8 mouse cellular contexts compared by ENCODE assay signal in genomic region chr11:57518091-57518750, GRCm38 (mm10). TPM values are rescaled to one million over a fixed set of nuclear protein-coding genes. Genes with fewer than 3 reads are reported as not detected.
DNase-seq lines count a peak whose midpoint lies in the region; ATAC-seq lines count a peak whose summit lies in the region.

TSS of gene Fam114a2 (minus strand) at chr11:57518617.
TSS of gene Mfap3 (plus strand) at chr11:57518664.

- H3K4me1 ChIP-seq in brown adipose tissue, adult 24 weeks (ENCODE audit: control insufficient read depth, insufficient read depth, insufficient read length, low read length): peaks cover 3% of the 10 kb centered on the region
- peaks cover 2 to 9% of the 10 kb centered on the region in 2 experiments; a peak in 2 of 4 replicates for H3K4me1 ChIP-seq in heart, embryonic 14.5 days (ENCODE audit: control insufficient read depth in 2 of 2, insufficient read depth in 2 of 2, low read length in 2 of 2)
- H3K4me1 ChIP-seq in liver, embryonic 13.5 days (replicated peaks): peaks cover 24% of the 10 kb centered on the region
- H3K4me1 ChIP-seq in stomach, embryonic 16.5 days (ENCODE audit: control insufficient read depth, insufficient read depth, low read length): peaks cover 12% of the 10 kb centered on the region

- under 1% methylated on average over 59 of the region's 59 CpGs for WGBS in heart, embryonic 14.5 days
- WGBS in liver, embryonic 13.5 days (ENCODE audit: insufficient replicate concordance): under 1% methylated on average over 56 of the region's 59 CpGs
- WGBS in stomach, embryonic 16.5 days: under 1% methylated on average over 59 of the region's 59 CpGs

- peak; percentile 96 for DNase-seq in CD4-positive, CD25-positive, alpha-beta regulatory T cell, adult 2 months (ENCODE audit: low read depth, low spot score)
- DNase-seq in fibroblast of lung, adult 2 months (ENCODE audit: low read depth): peak; percentile 61
- DNase-seq in kidney, postnatal 14 days: peak; percentile 94
- DNase-seq in liver, embryonic 13.5 days: peak; percentile 89
- peak; percentile 94 for DNase-seq in neural tube, embryonic 10.5 days (ENCODE audit: extremely low spot score, low spot score)

- H3K4me2 ChIP-seq in heart, embryonic 14.5 days (ENCODE audit: low read length): peak within 1 kb of the TSS; percentile 71
- peak within 1 kb of the TSS; percentile 80 for H3K4me2 ChIP-seq in liver, embryonic 13.5 days
- peak within 1 kb of the TSS; percentile 79 for H3K4me2 ChIP-seq in stomach, embryonic 16.5 days (ENCODE audit: low read depth, low read length)

- H3K27me3 ChIP-seq in heart, embryonic 14.5 days (ENCODE audit: control insufficient read depth, insufficient read depth, low read length): no peaks in the 10 kb centered on the region
- H3K27me3 ChIP-seq in liver, embryonic 13.5 days: no peaks in the 10 kb centered on the region
- no peaks in the 10 kb centered on the region for H3K27me3 ChIP-seq in stomach, embryonic 16.5 days (ENCODE audit: control insufficient read depth, insufficient read depth, low read length)

- no peaks in the 10 kb centered on the region for H3K9me3 ChIP-seq in heart, embryonic 14.5 days (ENCODE audit: control insufficient read depth, low read length)
- no peaks in the 10 kb centered on the region for H3K9me3 ChIP-seq in liver, embryonic 13.5 days (replicated peaks)
- H3K9me3 ChIP-seq in stomach, embryonic 16.5 days (replicated peaks; ENCODE audit: control insufficient read depth, low read length): no peaks in the 10 kb centered on the region

- peak within 1 kb of the TSS; percentile 89 for H3K9ac ChIP-seq in heart, embryonic 14.5 days (ENCODE audit: low read length)
- H3K9ac ChIP-seq in liver, embryonic 13.5 days: peak within 1 kb of the TSS; percentile 90
- peak within 1 kb of the TSS; percentile 93 for H3K9ac ChIP-seq in stomach, embryonic 16.5 days (ENCODE audit: low read length)

- peak within 1 kb of the TSS; percentile 100 for H3K4me3 ChIP-seq in brown adipose tissue, adult 24 weeks (ENCODE audit: insufficient read depth, low read depth, low read length)
- H3K4me3 ChIP-seq in heart, embryonic 14.5 days (ENCODE audit: control insufficient read depth in 1 of 2, insufficient read depth in 1 of 2, low read depth in 1 of 2, low read length in 2 of 2): peak within 1 kb of the TSS; percentile 94 to 100
- H3K4me3 ChIP-seq in liver, embryonic 13.5 days (replicated peaks): peak within 1 kb of the TSS; percentile 95
- H3K4me3 ChIP-seq in stomach, embryonic 16.5 days (replicated peaks; ENCODE audit: low read length): peak within 1 kb of the TSS; percentile 97

- H3K36me3 ChIP-seq in heart, embryonic 14.5 days (ENCODE audit: control insufficient read depth, insufficient read depth, low read length): peaks cover 28% of the 10 kb centered on the region
- peaks cover 4% of the 10 kb centered on the region; the same call in 1 of the 2 replicates for H3K36me3 ChIP-seq in liver, embryonic 13.5 days
- H3K36me3 ChIP-seq in stomach, embryonic 16.5 days (ENCODE audit: control insufficient read depth, insufficient read depth, low read length): no peaks in the 10 kb centered on the region

- H3K27ac ChIP-seq in brown adipose tissue, adult 24 weeks (replicated peaks; ENCODE audit: low read depth, low read length): peak within 1 kb of the TSS; percentile 39
- peak within 1 kb of the TSS; percentile 80 to 85 for H3K27ac ChIP-seq in heart, embryonic 14.5 days (replicated peaks in 1 of 2; ENCODE audit: control insufficient read depth in 1 of 2, insufficient read depth in 1 of 2, low read depth in 2 of 2, low read length in 2 of 2)
- H3K27ac ChIP-seq in liver, embryonic 13.5 days: peak within 1 kb of the TSS; percentile 72
- H3K27ac ChIP-seq in stomach, embryonic 16.5 days (ENCODE audit: low read length): peak within 1 kb of the TSS; percentile 91

- peak; percentile 87 for ATAC-seq in heart, embryonic 14.5 days (ENCODE audit: insufficient number of reproducible peaks, insufficient read depth, low FRiP score, low read depth)
- ATAC-seq in liver, embryonic 13.5 days (ENCODE audit: low read depth): peak; percentile 96
- peak; percentile 95 for ATAC-seq in stomach, embryonic 16.5 days (ENCODE audit: insufficient read depth, low FRiP score)

RNA-seq across cellular contexts. Expression of gene Fam114a2, which starts in this region (rescaled TPM):
- polyA plus RNA-seq in brown adipose tissue, adult 24 weeks (2012; ENCODE audit: insufficient read depth, insufficient read length, missing spikeins): 28.8 and 31.0 TPM in 2 replicates
- polyA plus RNA-seq in heart, embryonic 14.5 days (2014; fragmentation: Nextera tagmentation; extraction: Ambion mirVana): 37.1 and 47.0 TPM in 2 replicates
- polyA plus RNA-seq in liver, embryonic 13.5 days (2015; fragmentation: Nextera tagmentation; extraction: Ambion mirVana): 31.3 and 34.9 TPM in 2 replicates
- polyA plus RNA-seq in stomach, embryonic 16.5 days (2015; fragmentation: Nextera tagmentation; extraction: Ambion mirVana): 76.3 and 77.6 TPM in 2 replicates

RNA-seq across cellular contexts. Expression of gene Mfap3, which starts in this region (rescaled TPM):
- 8.6 and 15.9 TPM in 2 replicates for polyA plus RNA-seq in brown adipose tissue, adult 24 weeks (2012; ENCODE audit: insufficient read depth, insufficient read length, missing spikeins)
- polyA plus RNA-seq in heart, embryonic 14.5 days (2014; fragmentation: Nextera tagmentation; extraction: Ambion mirVana): 32.7 and 33.6 TPM in 2 replicates
- 13.2 and 17.6 TPM in 2 replicates for polyA plus RNA-seq in liver, embryonic 13.5 days (2015; fragmentation: Nextera tagmentation; extraction: Ambion mirVana)
- 37.9 and 39.0 TPM in 2 replicates for polyA plus RNA-seq in stomach, embryonic 16.5 days (2015; fragmentation: Nextera tagmentation; extraction: Ambion mirVana)

Comparison
In these comparisons a context has a peak if more than half of its experiments do, and no peak if none do; other contexts are left out.
1. Peak in every context shown above with its lines: DNase-seq, ATAC-seq, H3K4me3 ChIP-seq and H3K27ac ChIP-seq.
2. H3K27ac ChIP-seq: peak in every context shown above with its lines; median percentile 91 in stomach, embryonic 16.5 days; 82 in heart, embryonic 14.5 days; 72 in liver, embryonic 13.5 days; 39 in brown adipose tissue, adult 24 weeks.